Mouse (Mus musculus) thymus, postnatal 25 days (tissue): Measurements from ENCODE around the gene Cnot3.
"Not testable (repeated sequence)": the region's sequence is repeated elsewhere in the genome, so short reads cannot be mapped to it uniquely, and the experiment has no call there.

Experiments
- DNase-seq: peaks from one replicate; pipeline ENCODE4 v3.0.0; 2022

Gene Cnot3

DNA sequence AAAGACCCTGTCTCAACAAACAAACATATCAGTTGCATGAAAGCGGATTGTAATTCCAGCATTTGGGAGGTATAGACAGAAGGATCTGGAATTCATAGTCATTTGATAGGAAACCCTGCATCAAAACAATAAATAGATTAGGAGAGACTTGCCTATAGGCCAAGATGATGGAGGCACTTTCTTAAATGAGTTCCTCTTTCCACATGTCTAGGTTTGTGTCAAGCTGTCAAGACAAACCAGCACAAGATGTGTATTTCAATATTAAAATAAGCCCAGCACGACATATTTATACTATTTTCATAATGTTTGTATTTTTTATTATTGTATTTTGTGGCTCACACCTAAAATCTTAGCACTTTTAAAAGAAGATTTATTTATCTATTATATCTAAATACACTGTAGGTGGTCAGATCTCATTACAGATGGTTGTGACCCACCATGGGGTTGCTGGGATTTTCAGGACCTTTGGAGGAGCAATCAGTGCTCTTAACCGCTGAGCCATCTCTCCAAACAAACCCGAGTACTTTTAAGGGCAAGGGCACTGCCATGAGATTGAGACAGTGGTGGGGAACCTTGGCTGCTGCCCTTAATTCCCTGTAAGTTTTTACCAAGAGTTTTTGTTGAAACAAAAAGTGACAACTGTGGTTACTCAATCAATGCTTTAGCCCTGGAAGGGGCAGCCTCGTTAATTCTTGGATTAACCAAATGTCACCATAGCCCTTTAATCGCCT lies 58.2 kb downstream of the Cnot3 start:
- DNase-seq: no peak

DNA sequence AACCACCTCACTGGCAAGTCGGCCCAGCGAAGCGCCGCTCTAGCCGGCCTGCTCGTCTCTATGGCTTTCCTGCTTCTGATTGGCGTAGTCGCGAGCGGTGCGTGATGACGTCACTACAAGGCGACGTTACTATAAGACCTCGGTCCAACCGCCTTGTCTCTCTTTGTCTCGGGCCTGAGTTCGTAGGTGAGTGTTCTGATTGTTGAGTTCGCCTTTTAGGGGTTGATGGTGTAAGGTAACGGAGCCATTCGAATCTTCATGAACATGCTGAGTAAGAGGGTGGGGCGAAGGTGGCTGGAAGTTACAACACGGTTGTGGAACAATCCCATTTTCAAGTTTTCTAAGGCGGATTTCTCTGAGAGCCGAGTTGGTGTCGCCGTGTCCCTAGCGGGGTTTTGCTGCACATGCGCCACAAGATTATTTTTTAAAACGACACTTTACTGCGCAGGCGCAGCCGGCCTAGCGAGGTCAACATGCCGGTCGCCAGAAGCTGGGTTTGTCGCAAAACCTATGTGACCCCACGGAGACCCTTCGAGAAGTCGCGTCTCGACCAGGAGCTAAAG lies 58.9 kb downstream of the Cnot3 start, which contains the start of gene Rps9:
TSS of gene Rps9 (plus strand) at position 115 of the 563 bp plus-strand sequence.
- peak; percentile 95 for DNase-seq

DNA sequence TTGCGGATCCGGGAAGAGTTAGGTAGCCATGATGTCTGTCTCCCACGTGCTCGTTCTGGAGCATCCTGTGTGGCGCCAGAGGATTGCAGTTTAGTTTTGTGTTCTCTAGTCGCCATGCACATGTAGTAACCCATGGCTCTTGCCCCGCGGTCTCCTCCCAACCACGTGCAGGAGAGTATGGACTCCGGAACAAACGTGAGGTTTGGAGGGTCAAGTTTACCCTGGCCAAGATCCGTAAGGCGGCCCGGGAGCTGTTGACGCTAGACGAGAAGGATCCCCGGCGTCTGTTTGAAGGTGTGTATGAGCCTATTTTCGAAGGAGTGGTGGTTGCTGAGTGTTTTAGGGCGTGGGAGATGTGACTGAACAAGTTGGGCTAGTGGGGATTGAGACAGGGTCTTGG lies 59.4 kb downstream of the Cnot3 start:
- no peak for DNase-seq

DNA sequence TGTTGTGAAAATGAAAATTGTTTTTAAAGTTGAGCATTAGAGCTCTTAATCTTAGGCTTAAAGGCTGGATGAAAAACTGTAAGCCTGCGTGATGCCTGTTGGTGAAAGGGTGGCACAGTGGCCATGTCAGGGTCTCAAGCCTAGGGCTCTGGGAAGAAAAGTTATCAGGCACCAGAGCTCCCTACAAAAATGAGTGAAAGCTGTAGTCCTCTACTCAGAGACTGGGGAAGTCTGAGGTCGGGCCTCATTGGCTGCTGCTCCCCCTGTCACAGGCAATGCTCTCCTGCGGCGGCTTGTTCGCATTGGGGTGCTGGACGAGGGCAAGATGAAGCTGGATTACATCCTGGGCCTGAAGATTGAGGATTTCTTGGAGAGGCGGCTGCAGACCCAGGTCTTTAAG lies 60.4 kb downstream of the Cnot3 start:
- DNase-seq: not testable (repeated sequence)

DNA sequence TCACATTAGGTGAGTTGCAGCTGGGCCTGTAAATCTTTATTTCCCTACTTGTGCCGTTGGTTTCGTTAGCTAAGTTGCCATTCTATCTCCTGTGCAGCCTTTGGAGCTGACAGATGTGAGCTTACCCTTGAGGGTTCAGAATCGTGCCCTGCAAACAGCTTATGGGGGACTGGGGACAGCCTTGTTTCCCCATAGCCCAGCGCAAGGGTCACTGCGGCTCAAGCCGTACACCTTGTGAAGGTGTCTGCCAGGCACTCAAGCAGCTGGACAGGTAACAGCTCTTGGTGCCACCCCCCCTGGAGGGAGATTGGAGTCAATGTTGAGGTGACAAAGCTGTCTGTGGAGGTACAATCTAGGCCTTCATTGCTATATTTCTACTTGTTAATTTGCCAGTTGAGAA lies 60.8 kb downstream of the Cnot3 start:
- no peak for DNase-seq

DNA sequence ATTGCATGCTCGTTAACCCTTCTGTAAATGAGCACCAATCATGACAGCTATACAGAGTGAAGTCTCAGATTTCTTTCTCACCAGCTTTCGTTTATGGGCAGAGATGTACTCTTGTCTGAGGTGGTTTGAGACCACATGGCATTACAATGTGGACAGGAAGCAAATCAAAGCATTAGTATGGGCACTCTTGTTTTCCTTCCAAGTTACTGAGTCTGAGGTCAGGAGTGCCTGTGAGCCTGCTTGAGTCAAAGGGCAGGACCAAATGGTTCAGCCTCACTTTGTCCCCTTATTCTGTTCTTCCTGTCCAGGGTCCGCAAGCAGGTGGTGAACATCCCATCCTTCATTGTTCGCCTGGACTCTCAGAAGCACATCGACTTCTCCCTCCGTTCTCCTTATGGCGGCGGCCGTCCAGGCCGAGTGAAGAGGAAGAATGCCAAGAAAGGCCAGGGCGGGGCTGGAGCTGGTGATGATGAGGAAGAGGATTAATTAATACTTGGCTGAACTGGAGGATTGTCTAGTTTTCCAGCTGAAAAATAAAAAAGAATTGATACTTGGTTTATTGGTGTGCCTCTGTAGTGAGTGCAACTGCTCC lies 61.4 kb downstream of the Cnot3 start:
- no peak for DNase-seq

DNA sequence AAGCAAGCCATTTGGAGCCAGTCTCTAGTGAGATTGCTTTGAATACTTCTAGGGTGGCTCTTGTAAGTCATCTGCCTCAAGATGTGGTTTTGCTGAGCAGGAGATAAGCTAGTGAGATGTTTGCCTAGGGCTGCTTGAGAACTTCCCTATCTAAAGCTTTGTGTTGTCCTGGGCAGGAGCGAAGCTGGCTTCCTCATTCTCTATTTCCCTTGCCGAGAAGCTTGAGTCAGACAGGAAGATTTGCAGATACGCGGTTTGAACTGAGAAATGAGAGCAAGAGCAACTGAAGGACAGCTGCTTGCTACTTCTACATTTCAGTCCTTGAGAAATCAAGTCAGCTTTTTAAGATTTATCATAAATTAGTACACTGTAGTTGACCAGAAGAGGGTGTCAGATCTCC lies 62.0 kb downstream of the Cnot3 start:
- no peak for DNase-seq

DNA sequence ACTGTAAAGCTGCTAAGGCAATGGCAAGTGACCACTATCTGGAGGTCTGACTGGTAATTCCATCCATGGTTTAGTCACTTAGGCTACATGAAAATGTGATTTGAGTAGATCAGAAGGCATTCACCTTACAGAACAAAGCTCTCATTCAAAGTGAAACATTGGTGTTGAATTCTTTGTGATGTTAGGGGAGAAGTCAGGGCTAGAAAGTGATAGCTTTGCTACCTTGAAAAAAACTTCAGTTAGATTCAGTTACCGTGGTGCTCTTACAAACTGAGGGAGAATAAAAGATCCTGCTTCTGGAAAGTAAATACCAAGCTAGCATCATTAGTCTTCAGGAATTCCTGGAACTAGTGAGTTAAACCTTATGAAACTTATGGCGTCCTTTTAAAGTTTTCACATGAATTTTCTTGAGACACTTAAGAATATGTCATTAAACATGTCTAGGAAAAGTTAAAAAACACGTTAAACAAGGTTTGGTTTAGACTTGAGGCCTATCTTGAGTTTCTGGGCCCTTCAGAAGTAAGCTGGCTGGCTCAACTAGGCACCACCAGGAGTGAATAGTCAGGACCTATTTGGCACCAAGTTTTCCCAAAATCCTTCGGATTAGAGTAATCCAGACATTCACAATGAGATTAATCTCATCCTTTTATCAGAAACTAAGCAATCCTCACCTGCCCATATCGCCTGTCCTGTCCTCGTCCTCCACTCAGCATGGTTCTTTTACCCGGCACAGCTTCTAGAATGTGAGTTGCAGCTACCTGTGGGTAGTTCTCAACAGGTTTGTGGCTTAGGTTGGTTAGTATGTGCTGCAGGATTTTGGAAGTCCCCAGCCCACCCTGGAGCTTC lies 62.7 kb downstream of the Cnot3 start:
- no peak for DNase-seq

DNA sequence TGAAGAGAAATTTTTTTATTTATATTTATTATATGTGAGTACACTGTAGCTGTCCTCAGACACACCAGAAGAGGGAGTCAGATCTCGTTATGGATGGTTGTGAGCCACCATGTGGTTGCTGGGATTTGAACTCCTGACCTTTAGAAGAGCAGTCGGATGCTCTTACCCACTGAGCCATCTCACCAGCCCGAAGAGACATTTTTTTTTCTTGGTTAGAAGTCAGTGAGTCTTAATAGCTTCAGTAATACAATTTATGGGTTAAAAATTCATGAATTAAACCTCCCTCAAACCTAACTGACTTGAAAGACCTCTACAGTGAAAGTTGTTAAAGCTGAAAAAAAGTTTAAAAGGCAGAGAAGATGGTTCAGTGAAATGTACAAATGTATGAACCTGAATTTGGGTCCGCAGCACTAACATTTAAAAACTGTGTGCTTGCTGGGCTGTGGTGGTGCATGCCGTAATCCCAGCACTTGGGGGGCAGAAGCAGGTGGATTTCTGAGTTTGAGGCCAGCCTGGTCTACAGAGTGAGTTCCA lies 63.4 kb downstream of the Cnot3 start:
- not testable (repeated sequence) for DNase-seq

DNA sequence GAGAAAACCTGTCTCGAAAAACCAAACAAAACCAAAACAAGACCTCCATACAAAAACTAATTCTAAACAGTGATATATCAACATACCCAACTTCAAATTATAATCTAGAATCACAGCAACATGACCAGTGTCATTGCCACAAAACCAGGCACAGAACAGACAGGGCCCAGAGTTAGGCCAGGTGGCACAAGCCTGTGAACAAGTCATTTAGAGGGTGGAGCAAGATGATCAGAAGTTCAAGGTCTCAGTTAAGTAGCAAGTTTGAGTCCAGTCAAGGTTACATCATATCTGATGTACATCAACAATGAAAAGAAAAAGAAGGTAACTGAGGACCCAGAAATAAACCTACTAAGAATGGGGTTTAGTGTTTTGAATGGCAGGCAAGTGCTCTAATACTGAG lies 63.9 kb downstream of the Cnot3 start:
- DNase-seq: no peak
